Mouse (Mus musculus): ENCODE data around the gene Syf2.

The Syf2 gene

DNA sequence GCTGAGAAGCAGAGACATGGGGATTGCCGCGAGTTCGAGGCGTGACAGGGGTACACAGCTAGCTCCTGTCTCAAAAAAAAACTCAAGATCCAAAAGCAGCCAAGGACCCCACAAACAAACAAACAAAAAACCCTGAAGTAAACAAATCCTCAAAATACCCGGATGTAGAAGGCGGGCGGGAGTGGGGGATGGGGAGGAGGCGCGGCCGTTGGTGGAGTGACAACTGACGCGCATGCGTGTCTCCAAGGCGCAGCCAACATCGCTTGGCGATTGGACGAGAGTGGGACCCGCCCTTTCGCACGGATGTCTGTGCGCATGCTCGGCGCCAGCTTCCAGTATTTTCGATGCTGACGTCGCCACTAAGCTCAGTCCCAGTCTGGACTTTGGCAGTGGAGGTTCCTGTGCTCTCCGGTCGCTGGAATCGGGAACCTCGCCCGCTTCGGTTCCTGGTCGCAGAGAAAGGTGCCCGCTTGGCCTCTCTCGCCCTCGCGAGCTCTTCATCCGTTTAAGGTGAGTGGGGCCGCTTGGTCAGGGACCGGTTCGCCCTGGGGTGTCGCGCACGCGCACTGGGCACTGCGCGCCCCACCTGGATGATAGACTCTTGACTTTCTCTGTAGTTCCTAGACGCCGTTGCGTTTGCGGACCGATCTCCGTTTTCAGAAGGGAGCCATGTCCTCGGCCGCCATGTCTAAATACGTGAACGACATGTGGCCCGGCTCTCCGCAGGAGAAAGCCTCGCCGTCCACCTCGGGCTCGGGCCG is 7.3 kb upstream of the Syf2 start, which contains the start of gene Rsrp1:
Gene Rsrp1, plus strand, starts transcription at position 335 of the 761 bp plus-strand sequence.
- peak; percentile 91 for ATAC-seq (ENCODE audit: low TSS enrichment)

DNA sequence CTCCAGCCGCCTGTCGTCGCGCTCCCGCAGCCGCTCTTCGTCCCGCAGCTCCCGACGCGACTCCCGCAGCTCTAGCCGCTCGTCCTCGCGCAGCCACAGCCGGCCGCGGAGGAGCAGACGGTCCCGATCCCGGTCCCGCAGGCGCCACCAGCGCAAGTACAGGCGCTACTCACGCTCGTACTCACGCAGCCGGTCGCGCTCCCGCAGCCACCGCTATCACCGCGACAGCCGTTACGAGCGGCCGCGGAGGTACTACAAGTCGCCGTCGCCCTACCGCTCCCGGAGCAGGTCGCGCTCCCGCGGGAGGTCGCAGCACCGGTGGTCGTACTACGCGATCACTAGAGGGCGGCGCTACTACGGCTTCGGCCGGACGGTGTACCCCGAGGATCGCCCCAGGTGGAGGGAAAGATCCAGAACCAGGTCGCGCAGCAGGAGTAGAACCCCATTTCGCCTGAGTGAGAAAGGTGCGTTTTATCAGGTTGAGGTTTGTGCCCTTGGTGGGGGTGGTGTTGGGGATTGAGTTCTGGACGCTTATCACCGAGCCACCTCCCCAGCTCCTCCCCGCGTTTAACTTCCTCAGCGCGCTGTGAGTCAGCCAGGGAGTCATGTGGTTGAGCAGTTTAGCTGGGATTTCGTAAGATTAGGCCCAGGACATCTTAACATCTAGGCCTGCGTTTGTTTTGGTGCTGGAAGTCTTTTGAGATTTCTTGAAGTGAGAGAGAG is 6.5 kb upstream of the Syf2 start:
- peak; percentile 35; the same call in 1 of the 2 replicates for ATAC-seq (ENCODE audit: low TSS enrichment)

DNA sequence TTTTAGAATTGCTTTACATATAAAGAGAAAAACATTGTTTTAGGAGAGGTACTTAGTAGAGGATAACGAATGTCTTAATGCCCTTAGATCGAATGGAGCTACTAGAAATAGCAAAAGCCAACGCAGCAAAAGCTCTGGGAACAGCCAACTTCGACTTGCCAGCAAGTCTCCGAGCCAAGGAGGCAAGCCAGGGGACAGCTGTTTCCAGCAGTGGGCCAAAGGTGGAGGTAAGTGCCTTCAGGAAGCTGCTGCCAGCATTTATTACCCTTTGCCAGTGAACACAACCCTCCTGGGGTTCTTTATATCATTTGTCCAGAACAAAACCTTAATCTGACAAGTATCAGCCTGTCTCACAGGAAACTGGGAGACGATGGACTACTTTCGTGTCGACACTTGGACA is 5.5 kb upstream of the Syf2 start:
- ATAC-seq (ENCODE audit: low TSS enrichment), result no peak

DNA sequence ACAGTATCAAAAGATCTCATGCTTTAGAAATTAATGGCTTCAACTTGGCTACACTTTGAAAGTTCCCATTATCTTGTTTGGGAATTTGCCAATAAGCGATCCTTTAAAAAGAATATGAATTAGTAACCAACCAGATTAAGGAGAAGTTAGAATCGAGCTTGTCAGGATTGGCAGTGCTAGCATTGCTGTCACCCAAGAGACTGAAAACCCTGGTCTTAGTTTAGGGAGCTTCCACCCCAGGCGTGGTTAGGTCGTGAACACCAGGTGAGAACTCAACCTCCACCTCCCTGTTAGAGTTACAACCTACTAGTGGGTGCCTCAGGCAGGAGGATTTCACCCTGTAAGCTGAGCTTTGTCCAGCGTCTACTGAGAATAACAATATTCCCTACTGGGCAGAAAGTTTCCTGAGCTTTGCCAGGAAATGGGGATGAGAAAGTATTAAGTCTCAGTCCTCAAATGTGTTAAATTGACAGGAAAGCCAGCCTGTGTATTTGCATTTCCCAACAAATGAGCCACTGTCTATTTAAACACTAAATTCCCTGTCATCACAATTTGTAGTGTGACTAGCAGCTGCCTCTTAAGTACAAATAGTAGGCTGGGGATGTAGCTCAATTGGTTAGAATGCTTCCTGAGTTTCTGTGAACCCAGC is 2.8 kb upstream of the Syf2 start:
- ATAC-seq (ENCODE audit: low TSS enrichment), result no peak

DNA sequence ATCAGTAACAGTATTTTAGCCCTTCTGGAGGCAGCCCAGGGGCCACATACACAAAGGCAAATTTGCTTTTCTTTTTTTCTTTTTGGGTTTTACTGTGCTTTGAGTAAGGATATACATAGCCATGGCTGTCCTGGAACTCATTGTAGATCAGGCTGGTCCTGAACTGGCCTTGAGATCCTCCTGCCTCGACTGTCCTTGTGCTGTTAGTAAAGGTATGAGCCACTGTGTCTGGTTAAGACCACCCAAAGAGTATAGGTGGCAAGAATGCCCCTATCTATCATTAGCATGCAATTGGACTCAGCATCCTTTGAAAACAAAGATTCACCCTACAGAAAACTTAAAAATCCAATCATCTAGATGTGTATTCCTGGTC is 2.2 kb upstream of the Syf2 start:
- no peak for ATAC-seq (ENCODE audit: low TSS enrichment)

DNA sequence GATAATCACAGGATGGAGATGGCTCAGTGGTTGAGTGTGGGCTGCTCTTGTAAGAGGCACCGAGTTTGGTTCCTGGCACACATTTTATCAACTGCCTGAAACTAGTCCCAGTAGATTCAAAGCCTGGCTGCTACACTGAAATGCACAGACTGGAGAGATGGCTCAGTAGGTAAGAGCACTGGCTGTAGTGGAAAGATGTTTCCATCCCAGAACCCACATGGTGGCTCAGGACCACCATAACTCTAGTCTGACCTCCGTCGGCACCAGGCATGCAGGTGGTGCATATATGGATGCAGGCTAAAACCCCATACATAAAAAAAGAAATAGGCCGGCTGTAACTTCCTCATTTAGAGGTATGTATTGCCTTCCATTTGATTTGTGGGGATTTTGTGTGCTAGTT is 1.2 kb upstream of the Syf2 start:
- ATAC-seq (ENCODE audit: low TSS enrichment), result no peak

DNA sequence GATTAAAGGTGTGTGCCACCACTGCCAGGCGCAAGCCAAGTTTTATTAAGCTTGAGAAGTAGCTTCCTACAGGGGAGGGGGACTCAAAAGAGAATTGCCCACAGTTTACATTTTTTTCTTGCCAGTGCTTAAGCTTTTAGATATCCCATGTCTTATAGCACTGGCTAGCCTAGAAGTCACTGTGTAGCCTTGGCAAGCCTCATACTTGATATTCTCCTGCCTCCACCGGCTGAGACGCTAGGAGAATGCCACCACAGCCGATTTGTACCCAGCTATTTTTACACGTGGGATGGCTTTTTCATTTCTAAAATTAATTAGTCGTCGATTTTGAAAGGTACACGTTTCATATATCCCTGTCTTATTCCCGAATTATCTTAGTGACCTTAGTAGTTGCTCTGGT is 508 bp upstream of the Syf2 start:
- ATAC-seq (ENCODE audit: low TSS enrichment), result no peak

DNA sequence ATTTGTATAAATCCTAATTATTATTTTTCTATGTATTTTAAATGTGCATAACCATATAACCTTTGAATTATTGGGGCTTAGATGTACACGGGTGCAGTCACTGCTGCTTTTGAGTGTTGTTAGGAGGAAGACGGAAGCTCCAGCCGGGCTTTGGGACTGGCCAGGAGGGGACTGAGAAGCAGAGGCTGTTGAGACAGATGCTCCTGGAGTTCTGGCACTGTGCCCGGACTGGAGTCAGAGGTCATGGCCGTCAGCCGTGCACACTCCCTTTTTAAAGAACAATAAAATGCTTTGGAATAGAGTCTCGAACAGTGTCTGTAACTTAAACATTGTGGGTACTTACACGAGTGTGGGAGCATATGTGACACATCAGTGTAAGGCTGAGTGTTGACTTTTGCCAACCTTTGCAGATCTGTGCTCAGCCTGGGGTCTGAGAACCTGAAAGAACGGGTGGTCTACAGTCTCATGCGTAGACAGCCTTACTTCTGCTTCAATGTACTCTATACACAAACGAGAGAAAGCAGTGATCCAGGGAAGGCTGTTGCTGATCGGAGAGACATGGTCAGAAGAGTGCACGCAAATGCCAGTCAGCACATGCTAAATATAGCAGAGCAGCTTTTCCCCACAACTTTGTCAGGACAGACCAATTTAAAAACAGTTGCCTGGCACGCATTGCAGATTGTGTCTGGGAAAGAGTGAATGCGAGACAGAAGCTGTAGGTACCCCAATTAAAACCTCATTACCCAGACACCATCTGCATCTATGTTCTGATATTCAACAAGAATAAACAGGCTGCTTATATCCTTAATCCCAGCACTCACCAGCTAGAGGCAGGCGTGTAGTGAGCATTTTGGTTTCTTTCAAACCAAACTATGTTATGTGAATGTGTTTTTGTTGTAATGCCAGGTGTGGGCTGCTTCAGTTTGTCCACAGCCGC is 6.8 kb downstream of the Syf2 start:
- no peak for ATAC-seq (ENCODE audit: low TSS enrichment)

DNA sequence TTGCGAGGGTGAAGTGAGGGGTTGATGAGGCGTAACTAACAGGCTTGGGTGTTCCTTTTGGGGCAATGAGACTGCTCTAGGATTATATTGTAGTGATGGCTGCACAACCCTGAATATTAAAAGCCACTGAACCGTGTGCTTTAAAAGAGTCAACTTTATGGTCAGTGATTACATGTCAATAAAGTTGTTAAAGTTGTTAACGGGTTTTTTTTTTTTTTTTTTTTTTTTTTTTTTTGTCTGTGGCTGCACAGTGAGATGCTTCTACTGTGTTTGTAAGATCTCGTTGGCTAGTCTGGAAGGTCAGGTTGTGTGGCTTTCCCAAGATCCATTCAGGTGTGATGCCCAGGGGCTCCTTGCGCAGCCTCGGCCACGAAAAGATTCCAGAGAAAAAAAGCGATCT is 9.2 kb downstream of the Syf2 start:
- no peak for ATAC-seq (ENCODE audit: low TSS enrichment)

DNA sequence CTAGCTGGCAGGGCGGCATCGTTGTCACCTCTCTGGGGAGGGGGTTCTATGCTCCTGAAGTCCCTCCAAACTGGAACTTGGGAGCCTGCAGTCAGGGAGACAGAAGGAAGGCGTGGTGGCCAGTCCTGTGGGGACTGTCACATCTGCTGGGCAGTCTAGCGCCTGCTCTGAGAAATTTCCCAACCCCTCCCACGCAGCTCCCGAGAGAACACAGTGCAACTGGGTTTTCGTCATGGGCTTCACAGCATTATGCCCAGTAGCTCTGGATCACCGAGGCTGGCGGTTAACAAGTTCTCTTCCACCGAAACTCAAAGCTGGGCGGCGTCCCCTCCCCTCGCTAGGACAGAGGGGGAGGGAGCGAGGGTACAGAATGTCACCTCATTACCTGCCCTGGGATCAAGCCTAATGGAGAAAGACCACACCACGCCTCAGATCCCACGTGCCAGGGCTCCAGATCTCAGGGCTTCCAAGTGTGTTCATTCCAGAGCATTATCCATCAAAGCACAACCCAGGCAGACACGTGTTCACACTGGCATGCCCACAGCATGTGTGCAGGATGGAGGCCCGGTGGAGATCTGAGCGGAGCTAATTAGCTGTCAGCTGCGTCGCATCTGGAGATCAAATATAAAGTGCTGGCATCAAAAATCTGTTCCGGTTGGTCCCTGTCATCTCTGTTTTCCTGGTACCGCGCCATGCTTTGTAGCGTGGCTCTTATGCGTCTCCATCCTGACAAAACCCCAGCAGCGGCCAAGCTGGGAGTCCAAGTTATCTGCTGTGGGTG is 13.2 kb downstream of the Syf2 start:
- peak; percentile 70; the same call in 1 of the 2 replicates for ATAC-seq (ENCODE audit: low TSS enrichment)

DNA sequence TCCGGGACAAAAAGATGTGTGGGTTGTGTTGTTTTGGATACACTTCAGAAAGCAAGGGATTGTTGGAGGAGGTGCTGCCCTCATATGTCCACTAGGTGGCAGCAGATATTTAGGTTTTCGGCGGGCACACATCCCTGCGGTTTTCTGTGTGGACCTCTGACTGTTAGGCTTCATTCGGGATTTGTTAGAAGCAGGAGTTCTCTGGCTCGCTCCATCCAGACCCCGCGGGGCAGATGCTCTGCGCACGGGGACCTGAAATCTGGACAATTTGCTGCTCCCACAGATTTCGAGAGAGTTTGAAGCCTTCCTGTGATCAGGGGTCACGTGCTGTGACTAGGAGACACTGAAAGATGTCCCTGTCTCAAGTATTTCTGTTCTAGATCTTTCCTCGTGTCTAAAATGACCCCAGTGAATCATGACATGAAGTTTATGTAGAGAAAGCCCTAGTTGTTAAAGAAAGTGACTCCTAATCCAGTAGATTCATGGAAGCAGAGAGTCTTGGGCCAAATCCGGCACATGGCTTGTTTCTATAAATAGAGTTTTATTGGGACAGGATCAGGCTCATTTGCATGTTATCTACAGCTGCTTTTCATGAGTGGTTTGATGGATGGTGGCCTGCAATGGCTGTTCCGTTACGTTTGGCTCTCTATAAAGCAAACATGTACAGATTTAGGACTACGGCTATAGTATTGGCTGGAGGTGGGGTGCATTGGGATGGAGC is 15.5 kb downstream of the Syf2 start:
- ATAC-seq (ENCODE audit: low TSS enrichment), result peak; percentile 89

DNA sequence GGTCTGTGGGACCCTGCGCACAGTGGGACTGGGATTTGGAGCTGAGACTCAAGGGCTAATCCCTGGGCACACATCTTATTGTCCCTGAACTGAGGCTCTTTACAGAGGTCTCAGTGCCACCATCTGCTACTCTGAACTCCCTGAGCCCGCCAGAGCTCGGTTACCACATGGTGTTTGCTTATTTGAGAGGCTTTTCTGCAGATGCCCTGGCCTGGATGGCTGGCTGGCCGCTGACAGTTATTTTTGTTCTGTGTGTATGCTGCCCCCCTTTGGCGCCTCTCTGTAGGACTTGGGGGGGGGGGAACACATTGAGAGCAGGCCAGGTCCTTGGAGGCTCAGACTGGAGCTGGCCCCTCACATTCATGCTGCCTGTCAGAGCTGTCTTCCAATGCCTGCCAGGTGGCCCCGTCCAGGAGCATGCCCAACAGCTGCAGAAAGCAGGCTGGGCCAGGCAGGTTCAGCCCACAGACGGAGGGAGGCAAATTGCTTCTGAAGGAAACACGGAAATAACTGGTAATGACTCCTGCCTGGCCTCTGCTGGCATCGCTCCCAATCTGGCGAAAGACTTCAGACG is 19.9 kb downstream of the Syf2 start:
- ATAC-seq (ENCODE audit: low TSS enrichment), result no peak

DNA sequence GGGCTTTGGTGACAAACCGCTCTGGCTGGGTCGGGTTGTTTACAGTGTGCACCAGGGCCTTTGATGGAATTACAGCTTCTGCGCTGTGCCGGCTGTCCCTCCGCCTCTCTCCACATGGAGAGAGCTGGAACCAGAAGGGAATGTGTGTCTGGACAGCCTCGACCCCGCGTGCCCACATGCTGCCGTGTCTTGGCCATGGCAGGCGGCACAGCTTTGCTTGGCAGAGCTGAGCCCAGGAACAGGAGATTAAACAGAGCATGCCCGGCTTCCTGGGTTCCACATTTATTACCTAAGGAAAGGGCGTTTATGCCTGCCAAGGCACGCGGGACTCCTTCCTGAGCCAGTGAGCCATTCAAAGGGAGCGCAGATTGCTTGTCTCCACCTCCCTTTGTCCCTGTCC is 23.8 kb downstream of the Syf2 start:
- ATAC-seq (ENCODE audit: low TSS enrichment), result no peak

DNA sequence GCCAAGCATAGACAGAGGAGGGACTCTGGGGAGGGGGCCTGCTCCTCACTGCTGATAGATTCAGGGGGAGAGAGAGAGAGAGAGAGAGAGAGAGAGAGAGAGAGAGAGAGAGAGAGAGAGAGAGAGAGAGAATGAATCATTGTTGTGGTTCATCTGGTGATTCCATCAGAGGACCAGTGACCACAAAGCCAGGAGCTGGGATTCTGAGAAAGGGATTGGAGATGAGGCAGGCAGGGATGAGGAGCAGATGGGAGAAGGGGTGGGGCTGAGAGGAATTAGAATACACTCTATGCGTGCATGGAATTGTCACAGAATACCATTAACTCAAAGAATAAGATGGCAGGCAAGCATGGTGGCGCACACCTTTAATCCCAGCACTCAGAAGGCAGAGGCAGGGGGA is 24.5 kb downstream of the Syf2 start:
- no peak for ATAC-seq (ENCODE audit: low TSS enrichment)

DNA sequence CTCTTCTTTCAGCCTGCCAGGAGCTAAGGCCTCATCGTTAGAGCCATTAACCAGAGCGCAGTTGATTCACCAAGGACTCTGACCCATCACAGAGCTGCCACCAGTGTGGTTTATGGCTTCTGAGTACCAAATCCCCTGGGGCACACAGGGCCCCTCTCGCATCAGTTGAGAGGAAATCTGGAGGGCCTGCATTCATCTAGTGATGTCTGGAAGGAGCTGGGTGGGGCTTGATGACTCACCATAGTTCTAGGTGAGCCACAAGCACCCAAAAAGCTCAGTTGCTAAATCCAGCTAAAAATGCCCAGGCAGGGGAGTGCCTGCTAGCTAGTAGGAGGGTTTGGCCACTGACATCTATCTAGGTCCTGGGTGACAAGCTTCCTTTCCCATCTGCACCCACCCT is 25.1 kb downstream of the Syf2 start:
- ATAC-seq (ENCODE audit: low TSS enrichment), result no peak

DNA sequence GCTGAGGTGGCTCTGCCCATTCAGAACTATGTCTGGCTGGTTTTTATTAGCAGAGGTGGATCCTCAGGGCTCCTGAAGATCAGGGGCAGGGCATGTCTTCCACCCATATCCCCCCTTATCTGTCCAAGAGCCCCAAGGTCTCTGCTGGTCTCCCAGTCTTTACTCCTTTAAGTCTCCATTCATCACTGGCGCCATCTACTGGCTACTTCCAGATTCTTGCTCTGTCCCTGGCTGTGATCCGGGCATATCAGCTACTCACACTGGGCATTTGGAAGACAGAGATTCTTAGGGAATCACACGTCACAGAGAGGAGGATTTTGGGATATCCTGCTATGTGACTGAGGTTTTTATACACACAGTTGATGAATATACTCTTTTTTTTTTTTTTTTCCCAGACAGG is 25.6 kb downstream of the Syf2 start:
- ATAC-seq (ENCODE audit: low TSS enrichment), result no peak

DNA sequence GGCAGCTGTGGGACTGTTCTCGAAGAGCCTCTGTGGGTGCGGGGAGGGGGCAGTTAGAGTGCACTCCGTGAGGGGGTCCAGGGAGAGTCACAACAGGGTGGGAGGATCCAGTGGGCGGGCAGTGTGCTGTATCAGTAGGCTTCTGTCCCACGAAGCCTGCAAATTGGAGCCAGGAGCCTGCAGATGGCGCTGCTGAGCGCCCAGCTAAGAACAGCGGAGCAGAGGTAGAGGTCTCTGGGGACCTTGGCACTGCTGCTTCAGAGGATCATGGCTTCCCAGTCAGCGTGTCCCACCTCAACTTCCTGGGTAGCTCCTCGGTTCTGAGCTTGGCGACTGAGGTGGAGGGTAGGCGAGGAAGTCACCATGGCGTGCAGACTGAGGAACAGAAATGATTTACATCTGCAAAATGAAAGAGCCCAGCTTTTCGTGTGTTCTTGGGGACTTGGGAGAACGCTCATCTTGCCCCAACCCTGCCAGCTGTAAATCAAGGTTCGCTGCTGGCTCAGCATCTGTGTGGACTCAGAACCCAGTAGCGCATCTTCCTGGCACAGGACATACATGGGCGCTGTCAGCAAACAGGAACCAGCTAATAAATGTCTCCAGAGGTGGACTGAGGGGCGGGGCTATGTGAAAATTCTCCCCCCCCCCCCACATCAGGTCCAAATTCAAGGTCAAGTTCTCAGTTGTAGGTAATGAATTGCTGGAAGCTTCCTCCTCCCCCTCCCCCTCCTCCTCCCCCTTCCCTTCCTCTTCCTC is 32.5 kb downstream of the Syf2 start:
- ATAC-seq (ENCODE audit: low TSS enrichment), result no peak

DNA sequence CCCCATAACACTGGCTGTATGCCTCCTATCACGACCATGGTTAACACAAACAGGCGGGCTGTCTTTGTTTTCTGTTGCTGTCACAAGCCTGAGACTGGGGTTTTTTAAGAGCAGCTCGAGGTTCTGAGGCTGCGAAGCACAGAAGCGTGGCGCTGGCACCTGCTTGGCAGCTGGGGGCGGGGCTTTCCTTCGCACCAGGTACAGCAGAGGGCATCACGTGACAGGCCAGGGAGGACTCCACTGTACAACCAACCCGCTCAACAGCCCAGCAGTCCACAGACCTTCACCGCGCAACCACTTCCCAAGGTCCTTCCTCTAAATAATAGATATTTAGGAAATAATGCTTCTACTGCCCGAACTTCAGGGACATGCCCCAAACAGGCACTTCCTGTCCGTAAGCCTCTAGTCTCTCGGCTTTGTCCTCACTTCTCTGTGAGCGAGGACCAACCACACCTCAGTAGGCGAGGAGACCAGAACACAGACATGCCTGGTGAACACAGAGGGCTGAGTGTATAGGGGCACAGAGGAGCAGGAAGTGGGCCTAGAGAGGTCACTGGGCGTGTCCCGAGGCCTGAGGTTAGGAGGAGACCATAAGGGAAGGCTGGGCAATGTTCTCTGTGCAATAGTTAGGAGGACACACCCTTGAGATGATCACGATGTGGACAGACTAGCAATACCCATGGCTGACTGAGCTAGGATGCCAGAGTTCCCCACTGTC is 37.3 kb downstream of the Syf2 start:
- ATAC-seq (ENCODE audit: low TSS enrichment), result no peak

DNA sequence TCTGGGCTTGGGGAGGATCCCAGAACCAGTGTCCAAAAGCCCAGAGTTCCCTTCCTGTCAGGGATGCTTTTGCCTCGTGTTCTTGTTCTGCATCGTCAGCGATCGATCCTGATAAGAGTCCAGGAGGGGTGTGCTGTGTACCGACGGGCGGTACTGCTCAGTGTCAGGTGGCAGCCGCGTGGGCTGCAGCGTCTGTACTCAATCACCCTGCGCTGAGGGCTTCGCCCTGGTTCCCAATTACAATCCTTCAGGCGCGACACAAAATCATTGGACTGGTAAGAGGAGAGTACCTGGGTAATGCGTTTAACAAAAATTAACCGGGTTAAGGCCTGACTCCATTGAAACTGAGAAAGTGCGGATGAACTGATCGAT is 37.9 kb downstream of the Syf2 start:
- no peak for ATAC-seq (ENCODE audit: low TSS enrichment)

All from frontal cortex, adult (tissue).